Mouse (Mus musculus) heart, postnatal 4 days (tissue): ENCODE measurements around the gene Trim56. TPM values are rescaled to one million over a fixed set of nuclear protein-coding genes. Genes with fewer than 3 reads are reported as not detected.
"Not testable (repeated sequence)": the region's sequence is repeated elsewhere in the genome, so short reads cannot be mapped to it uniquely, and the experiment has no call there.

Experiments
- DNase-seq: peaks from one replicate; pipeline ENCODE4 v3.0.0; 2021
- total RNA-seq, 2 experiments: library from RNA; stranded (reverse); gene quantifications; 2 replicates each; pipeline ENCODE4 v1.2.3; 2021

Trim56 gene
- 10 to 100 TPM; 15.7 to 15.9 TPM for total RNA-seq

DNA sequence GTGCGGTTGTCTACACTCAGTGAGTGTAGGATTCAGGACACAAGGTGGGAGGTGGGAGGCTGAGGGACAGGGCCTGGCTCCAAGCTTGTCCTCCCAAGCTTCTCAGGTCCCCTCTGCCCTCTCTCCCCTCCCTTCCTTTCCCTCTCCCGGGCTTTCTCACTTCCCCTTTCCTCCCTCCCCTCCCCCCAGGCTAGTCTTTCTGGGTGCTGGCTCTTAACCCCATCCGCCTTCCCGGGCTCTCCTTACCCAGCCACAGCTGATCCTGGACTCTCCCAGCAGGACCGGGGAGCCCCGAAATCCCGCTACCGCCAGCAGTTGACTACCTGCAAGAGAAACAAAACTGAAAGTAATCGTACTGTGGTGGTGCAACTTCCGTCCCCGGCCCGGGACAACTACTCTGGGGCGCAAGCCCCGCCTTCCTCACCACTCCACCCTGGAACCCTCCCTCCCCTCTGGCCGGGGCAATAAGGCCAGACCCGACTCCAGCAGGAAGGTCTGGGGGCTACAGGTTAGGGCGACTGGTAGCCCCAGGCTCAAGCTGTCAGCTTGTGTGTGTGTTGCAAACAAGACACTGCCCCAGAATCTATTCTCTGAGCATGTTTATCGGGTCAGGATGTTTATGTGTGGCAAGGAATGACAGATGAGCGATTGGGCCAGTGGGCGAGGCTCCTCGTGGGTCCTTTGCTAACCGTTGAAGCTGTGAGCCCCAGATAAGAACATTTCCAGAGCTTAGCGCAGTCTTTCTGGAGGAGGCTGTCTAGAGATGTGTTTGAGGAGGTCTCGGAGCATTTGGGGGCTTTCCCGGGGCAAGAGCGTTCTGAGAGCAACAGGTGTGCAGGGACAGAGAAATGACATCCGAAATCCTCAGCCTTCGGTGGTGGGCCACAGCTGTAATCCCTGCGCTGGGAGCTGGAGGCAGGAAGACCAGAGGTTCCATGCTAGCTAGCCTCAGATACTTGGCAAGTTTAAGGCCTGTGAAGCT lies at the start of gene Trim56:
Gene Trim56 (minus strand): TSS at position 344 of the 982 bp plus-strand sequence.
- DNase-seq = peak; percentile 76

DNA sequence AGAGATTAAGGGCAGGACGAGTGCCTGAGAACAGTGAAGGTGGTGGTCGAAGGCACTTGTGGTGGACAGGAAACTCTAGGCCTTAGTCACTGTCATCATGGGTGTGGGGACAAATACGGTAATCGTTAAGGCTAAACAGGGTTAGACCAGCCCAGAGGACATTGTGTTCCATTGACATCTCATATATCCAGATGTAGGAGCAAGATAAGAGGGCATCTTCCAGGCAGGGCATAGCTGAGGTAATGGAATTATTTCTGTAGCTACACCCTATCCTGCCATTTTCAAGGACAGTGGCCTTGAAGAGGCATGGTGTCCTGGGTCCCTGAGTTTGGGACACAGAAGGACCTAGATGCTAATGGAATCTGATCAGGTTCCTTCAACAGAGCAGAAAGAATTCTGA lies 45.8 kb upstream of the Trim56 start:
- DNase-seq = no peak

DNA sequence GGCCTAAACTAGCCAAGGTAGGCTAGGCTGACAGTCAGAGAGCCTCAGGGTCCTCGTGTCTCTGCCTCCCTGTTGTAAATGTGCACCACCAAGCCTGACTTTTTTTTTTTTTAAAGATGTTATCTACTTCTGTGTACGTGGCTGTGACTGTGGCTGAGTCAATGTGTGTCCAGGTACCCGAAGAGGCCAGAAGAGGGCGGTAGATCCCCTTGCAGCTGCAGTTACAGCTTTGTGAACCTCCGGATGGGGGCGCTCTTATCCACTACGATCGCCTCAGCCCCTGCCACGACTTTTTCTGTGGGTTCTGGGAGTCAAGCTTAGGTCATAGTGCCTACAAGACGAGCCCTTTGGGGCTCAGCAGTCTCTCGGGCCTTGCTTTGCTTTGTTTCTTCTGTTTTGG lies 43.5 kb upstream of the Trim56 start:
- peak; percentile 58 for DNase-seq

DNA sequence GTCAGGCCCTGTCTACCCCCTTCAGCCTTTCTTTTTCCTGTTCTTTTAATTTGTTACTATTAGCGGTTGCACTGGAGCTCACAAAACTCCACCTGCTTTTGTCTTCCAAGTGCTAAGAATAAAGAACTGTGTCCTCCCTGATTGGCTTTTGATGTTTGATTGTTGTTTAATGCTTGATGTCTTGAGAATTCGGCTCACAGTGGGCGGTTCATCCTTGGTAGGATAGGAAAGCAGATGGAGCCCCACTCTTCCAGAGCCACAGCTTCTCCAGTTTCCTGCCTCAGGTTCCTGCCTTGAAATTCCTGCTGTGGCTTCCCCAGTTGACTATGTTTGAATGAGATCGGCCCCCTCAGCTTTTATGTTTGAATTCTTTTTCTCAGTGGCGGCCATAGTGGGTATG lies 37.3 kb upstream of the Trim56 start:
- no peak for DNase-seq

DNA sequence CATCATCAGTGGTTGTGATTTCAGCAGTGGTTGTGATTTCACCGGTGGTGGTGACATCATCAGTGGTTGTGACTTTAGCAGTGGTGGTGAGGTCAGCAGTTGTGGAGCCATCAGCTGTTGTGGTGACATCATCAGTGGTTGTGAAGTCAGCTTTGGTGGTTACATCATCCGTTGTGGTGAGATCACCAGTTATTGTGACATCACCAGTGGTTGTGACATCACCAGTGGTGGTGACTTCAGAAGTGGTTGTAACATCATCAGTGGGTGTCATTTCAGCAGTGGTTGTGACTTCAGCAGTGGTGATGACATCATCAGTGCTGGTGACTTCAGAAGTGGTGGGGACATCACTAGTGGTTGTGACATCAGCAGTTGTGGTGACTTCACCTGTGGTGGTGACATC lies 36.6 kb upstream of the Trim56 start:
- DNase-seq = no peak

DNA sequence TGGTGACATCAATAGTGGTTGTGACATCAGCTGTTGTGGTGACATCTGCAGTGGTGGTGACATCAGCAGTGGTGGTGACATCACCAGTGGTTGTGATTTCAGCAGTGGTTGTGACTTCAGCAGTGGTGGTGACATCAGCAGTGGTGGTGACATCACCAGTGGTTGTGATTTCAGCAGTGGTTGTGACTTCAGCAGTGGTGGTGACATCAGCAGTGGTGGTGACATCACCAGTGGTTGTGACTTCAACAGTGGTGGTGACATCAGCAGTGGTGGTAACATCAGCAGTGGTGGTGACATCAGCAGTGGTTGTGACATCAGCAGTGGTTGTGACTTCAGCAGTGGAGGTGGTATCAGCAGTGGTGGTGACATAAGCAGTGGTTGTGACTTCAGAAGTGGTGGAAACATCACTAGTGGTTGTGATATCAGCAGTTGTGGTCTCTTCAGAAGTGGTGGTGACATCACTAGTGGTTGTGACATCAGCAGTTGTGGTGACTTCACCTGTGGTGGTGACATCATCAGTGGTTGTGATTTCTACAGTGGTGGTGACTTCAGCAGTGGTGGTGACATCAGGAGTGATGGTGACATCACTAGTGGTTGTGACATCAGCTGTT lies 33.4 kb upstream of the Trim56 start, which contains the start of gene Muc3:
Gene Muc3 (minus strand): TSS at position 51 of the 611 bp plus-strand sequence.
- DNase-seq = not testable (repeated sequence)

GRCm38 (mm10) chr5:137140836-137141235 lies 24.8 kb upstream of the Trim56 start:
- DNase-seq = no peak

DNA sequence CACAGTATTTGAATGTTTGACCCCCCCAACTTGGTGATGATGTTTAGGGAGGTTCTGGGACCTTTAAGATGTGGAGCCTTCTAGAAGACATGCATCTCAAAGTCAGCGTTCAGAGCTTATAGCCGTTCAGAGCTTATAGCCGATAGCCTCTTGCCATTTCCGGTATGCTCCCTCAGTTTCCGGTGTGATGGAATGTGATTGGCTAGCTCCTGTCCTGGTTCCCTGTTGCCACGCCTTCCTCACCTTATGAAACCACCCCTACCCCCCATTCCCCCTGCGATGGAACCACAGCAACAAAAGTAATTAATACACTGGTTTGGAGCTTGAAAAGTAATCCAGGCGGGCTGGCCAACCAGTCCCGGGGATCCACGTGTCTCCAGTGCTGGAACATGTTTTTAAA lies 23.0 kb upstream of the Trim56 start:
- no peak for DNase-seq

GRCm38 (mm10) chr5:137134959-137135358 lies 18.9 kb upstream of the Trim56 start:
- peak; percentile 63 for DNase-seq

GRCm38 (mm10) chr5:137131490-137131889 lies 15.5 kb upstream of the Trim56 start:
- peak; percentile 77 for DNase-seq

- DNase-seq = no peak
Observed at GRCm38 (mm10) chr5:137129281-137129680, 13.3 kb upstream of the Trim56 start.

DNA sequence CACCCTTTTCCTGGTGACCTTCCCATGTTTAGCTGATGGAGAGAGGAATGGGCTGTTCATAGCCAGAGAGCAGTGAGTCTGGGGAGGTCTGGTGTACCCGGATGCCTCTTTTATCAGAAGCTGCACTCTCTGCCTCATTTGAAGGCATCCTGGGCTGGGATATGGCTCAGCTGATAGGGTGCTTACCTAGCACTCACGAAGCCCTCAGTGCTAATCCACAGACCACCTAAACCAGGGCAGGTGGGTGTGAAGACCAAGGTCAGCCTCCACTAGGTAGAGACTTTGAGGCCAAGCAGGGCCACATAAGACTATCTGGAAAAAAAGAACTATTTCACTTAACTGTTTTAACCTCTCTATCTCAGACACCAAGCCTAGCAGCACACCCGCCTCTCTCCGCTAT lies 7.5 kb upstream of the Trim56 start:
- no peak for DNase-seq

- peak; percentile 87 for DNase-seq
Observed at GRCm38 (mm10) chr5:137122686-137123193, 6.7 kb upstream of the Trim56 start.

- no peak for DNase-seq
Observed at GRCm38 (mm10) chr5:137121280-137121679, 5.3 kb upstream of the Trim56 start.

- no peak for DNase-seq
Observed at GRCm38 (mm10) chr5:137118878-137119277, 2.9 kb upstream of the Trim56 start.

GRCm38 (mm10) chr5:137117994-137118393 lies 2.0 kb upstream of the Trim56 start:
- DNase-seq = not testable (repeated sequence)

DNA sequence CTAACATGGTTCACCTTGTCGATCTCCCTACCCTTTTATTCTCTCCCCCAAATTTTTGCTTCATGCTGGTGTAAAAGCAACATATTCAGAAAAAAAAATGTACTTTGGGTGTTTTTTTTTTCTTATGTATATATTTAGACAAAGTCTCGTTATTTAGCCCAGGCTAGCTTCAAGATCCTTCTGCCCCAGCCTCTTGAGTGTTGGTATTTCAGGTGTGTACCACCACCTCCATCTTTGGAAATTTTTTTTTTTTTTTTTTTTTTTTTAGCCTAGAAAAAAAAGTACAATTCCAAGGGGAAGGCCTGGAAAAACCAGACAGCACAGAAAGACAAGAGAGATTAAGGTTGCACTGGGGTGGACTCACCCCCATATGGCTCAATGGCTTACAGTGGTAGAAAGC lies 978 bp upstream of the Trim56 start:
- DNase-seq = no peak

DNA sequence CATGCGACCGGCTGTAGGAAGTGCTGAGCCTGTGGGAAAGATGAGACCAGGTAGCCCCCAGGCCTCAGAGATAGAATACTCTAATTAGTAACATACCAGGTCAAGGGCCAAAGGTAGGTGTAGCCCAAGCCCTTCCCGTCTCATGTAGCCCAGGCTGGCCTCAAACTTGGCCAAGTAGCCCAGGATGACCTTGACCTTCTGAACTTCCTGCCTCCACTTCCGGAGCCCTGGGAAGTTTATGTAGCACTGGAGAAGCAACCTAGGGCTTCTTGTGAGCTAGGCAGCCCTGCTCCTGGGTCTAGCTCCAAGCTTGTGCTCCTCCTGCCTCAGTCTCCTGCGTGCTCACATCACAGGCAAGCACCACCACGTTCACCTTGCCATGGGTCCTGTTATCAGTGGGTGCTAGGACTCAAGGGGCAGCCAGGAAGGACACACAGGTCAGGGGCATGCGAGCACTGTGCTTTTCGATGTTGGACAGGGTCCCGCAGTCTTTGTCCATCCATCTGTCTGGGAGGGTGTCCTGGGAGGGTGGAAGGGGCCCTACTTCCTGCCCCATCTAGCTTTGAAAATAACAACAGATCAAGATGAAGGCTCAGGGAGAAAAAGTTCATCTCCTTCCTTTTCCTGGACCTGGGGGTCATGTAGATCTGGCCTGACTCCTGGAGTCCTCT lies 983 bp downstream of the Trim56 start:
- no peak for DNase-seq

- no peak for DNase-seq
Observed at GRCm38 (mm10) chr5:137111542-137112408, 4.2 kb downstream of the Trim56 start.

GRCm38 (mm10) chr5:137110863-137111262 lies 5.1 kb downstream of the Trim56 start:
- no peak for DNase-seq

DNA sequence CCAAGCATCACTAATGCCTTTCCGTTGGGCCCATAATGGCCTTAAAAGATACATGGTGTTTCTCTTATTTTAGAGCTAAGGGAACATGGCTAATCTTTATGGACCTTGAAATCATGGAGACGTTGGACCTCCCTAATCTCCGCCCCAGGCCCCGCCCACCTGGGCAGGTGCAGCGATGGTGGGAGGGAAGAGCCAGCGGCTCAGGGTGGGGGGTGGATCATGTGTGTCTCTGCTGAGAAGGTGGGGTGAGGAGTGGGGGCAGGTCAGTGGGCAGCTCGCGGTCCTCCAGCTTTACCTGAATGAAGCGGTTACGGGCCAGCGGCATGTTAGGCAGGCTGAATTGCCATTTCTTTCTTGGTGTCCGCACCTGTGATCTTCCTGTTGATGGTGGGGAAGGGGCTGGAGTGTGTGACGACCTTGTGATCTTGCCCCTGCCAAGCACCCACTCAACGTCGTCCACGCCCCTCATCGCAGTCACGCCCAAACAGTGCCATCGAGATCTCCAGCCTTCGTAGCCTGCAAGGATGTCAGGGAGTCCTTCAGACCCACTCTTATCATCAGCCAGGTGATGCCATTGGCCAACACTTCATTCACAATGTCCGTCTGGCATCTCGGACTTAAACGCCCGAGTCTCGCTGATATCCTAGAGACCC lies 5.9 kb downstream of the Trim56 start:
- DNase-seq = no peak
